Mouse (Mus musculus) macrophage (primary cell): ENCODE results near the gene Dtnbp1. TPM values are rescaled to one million over a fixed set of nuclear protein-coding genes. Genes with fewer than 3 reads are reported as not detected.
A peak's percentile ranks its signal among the peaks of the same experiment; 100 is the strongest.

Source experiments
- H3K27ac ChIP-seq: fragments of 350-480 bp; formaldehyde crosslinking; 2 replicates; pipeline ENCODE4 v1.9.0; 2021
- H3K36me3 ChIP-seq: fragments of 350-480 bp; formaldehyde crosslinking; 2 replicates; pipeline ENCODE4 v1.9.0; 2021; ENCODE audit errors: inconsistent target
- H3K4me3 ChIP-seq: fragments of 350-480 bp; formaldehyde crosslinking; 2 replicates; pipeline ENCODE4 v1.9.0; 2021; ENCODE audit errors: inconsistent target
- H3K79me2 ChIP-seq: fragments of 350-480 bp; formaldehyde crosslinking; 2 replicates; pipeline ENCODE4 v1.9.0; 2021; ENCODE audit errors: inconsistent target
- WGBS: methylation state at CpG from one replicate; pipeline ENCODE4 v1.1.7; 2026; ENCODE audit warnings: inconsistent platforms; ENCODE audit not compliant: missing documents; 5-methylcytosine and 5-hydroxymethylcytosine counted together
- polyA plus RNA-seq: library from polyadenylated mRNA; stranded (reverse); fragments of 250-400 nt; gene quantifications from 3 replicates; pipeline ENCODE4 v1.2.4, GENCODE M21; 2018; ENCODE audit warnings: inconsistent platforms
- total RNA-seq, 78 experiments: library from RNA; depleted of rRNA; stranded (reverse); fragments of 250-400 nt; gene quantifications; 1 replicate in 9 of 78; 2 replicates in 24 of 78; 3 replicates in 43 of 78; 4 replicates in 2 of 78; pipeline ENCODE4 v1.2.4; 2018; ENCODE audit warnings: inconsistent platforms in 56 of 78

Dtnbp1 gene
- total RNA-seq (2018; cell fraction: chromatin; rRNA removed), result 100 to 1,000 TPM in 19 of 26 experiments, 10 to 100 TPM in 7; 54.4 to 318 (median 136) TPM
- 100 to 1,000 TPM; 107 to 202 (median 147) TPM for total RNA-seq (2018; cell fraction: cytosol; rRNA removed)
- total RNA-seq (2018; cell fraction: nucleus; rRNA removed), result 100 to 1,000 TPM in 17 of 26 experiments, 10 to 100 TPM in 9; 53.3 to 191 (median 113) TPM
- 125 to 155 TPM (median 146 TPM) in 3 replicates for polyA plus RNA-seq

DNA sequence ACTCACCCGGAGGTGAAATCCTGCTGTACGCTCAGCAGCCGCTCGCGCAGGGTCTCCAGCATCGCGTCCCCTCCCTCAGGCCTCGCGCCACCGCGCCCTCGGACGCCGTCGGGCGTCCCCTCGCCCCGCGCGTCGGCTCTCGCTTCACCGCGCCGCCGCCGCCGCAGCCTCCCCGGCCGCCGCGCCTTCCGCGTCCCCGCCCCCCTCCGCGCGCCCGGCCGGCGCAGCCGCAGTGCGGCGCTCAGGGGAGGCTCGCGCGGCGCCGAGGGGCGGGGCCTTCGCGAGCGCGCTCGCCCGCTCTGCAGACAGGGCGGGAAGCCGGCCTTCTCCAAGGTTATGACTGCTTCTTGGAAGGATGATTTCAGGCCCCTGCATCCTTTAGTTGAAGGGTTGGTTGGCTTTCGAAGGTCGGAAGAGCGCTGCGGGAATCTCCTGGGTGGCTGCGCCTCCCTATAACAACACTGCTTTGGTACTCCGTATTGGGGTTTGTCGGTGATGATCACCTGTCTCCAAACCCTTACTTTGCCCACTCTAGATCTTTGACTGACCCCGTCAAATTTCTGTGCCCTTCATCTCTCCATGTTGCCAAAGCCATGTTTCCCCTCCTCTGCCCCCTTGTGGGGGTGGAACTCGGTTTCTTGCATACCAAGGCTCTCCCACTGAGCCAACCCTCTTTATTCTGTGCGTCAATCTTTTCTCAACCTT lies at the start of gene Dtnbp1:
Gene Dtnbp1, minus strand, starts transcription at position 237 of the 705 bp plus-strand sequence.
- Histone ChIP-seq H3K79me2 (peaks cover 46% of the 10 kb centered on the region), H3K27ac (peak within 1 kb of the TSS; percentile 86), H3K36me3 (peaks cover 11% of the 10 kb centered on the region; the same call in 1 of the 2 replicates), H3K4me3 (peak within 1 kb of the TSS; percentile 90)
- under 1% methylated on average over 67 of the region's 68 CpGs for WGBS

DNA sequence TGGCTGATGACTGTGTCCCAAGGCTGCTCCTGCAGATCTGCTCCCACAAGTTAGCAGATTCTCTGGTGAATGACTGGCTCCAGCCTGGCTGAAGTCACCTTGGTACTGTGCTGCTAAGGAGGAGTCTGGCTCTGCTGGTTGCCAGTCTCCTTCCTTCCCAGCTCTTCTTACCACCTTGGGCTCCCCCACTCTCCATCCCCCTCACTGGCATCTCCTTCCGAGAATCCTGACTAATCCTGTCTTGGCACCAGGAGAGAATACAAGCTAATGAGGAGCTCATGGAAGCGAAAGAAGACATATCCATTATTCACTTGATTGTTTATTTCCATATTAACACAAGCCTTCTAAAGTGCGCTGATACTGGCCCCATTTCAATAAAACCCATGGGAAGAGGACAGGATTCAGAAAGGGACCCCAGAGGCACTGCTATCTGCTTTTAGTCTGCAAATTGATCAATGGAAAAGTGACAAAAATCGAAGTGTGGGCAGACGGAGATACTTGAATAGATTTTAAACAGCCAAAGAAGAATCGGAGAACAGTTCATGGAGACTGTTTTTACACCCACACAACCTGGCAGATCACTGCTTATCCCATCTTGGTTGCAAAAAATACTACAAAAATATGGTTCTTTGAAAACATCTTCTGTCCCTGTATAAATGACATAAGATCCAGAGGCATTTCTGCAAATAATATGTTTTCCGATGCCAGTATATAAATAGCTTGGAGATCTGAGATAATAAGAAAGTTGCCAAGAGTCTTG lies 47.5 kb upstream of the Dtnbp1 start:
- no peak overlapping the region for H3K27ac ChIP-seq
- H3K4me3 ChIP-seq, result no peak overlapping the region
- H3K79me2 ChIP-seq, result no peaks in the 10 kb centered on the region
- H3K36me3 ChIP-seq, result no peaks in the 10 kb centered on the region
- WGBS, result 92% methylated on average over 7 of the region's 7 CpGs

DNA sequence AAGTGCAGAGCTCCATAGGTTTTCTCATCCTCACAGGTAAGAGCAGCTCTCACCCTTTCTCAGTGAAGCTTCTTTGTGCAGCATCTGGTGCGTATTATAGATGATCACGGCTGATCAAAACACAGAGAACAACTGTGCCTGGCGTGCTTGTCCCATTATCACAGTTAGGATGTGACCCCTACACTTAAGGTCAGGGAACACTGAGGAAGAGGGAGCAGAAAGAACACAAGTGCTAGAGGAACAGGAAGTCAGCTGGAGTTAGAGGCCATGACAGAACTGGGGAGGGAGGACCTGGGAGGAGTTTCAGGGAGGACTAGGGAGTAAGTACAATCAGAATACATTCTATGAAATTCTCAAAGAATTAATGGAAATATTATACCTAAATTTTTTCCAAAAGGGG lies 41.5 kb upstream of the Dtnbp1 start:
- H3K36me3 ChIP-seq, result no peaks in the 10 kb centered on the region
- no peaks in the 10 kb centered on the region for H3K79me2 ChIP-seq
- no peak overlapping the region for H3K4me3 ChIP-seq
- H3K27ac ChIP-seq, result no peak overlapping the region
- 100% methylated on average over 3 of the region's 3 CpGs for WGBS

DNA sequence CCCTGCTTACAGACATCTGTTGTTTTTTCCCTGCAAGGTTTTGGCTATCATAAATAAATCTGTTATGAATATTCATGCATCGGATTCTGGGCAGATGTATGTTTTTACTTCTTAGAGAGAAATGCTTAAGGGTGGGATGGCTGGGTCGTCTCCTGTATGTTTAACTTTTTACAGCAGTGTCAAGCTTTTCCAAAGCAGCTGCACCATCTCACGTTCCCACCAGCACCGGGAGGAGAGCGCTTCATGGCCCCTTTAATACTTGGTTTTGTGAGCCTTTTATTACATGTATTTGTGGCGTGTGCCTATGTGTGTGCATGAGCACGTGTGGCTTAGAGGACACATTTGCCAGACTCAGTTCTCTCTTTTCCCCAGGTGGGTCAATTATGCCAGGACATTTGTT lies 38.8 kb upstream of the Dtnbp1 start:
- no peaks in the 10 kb centered on the region for H3K79me2 ChIP-seq
- no peak overlapping the region for H3K4me3 ChIP-seq
- no peak overlapping the region for H3K27ac ChIP-seq
- H3K36me3 ChIP-seq, result no peaks in the 10 kb centered on the region
- 90% methylated on average over 7 of the region's 7 CpGs for WGBS

DNA sequence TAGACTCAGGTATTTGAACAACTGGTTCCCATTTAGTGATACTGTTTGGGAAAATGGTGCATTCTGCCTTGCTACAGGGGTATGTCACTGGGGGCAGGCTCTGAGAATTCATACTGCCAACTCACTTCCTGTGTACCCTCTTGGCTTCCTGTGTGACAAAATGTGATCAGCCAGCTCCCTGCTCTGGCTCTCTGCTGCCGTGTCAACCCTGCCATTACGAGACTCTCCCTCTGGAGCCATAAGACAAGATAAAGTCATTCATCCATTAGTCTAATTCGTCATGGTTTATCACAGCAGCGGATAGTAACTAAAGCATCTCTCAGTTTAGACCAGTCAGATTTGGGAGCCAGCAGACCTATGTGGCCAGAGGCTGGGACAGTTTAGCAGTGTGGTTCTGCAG lies 38.2 kb upstream of the Dtnbp1 start:
- H3K4me3 ChIP-seq, result no peak overlapping the region
- no peaks in the 10 kb centered on the region for H3K79me2 ChIP-seq
- no peak overlapping the region for H3K27ac ChIP-seq
- H3K36me3 ChIP-seq, result no peaks in the 10 kb centered on the region
- WGBS, result 74% methylated on average over 4 of the region's 4 CpGs

DNA sequence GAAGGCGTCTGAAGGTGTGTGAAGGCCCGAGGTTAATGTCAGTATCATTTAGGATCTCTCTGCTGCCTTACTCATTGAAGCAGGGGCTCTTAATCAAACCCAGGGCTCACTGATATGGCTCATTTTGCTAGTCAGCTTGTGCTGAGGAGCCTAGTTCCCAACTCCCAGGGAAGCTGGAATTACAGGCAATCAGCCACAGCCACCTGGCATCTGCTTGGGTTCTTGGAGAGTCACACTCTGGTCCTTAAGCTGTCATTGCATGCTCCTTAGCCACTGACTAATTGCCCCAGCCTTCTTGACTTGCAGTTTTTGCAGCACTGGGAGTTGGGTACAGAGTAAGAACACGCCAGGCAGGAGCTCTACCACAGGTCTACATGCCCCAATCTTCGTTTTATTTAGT lies 34.5 kb upstream of the Dtnbp1 start:
- no peaks in the 10 kb centered on the region for H3K36me3 ChIP-seq
- WGBS, result 97% methylated on average over 4 of the region's 4 CpGs

DNA sequence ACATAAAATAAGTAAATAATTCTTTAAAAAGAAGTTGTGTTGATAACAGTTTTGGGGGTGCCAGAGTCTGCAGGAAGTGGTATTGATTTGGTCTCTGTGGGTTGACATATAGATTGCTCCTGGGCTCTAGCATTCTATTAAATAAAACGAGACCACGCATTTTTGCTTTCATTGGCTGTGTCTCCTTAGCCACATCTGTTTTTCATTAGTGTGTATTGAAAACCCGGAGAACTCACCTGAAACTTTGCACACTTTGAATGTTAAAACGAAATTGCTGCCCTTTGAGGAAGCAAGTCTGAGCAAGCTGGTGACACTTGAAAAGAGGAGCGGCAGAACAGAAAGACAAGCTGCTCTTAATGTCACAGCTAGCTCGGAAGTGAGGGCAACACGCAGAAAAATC lies 32.8 kb upstream of the Dtnbp1 start:
- Histone ChIP-seq H3K27ac (no peak overlapping the region), H3K79me2 (no peaks in the 10 kb centered on the region), H3K4me3 (no peak overlapping the region), H3K36me3 (no peaks in the 10 kb centered on the region)
- 79% methylated on average over 7 of the region's 7 CpGs for WGBS

More for the DNA sequence above, 34.5 kb upstream of the Dtnbp1 start:
- Histone ChIP-seq H3K27ac (no peak overlapping the region), H3K79me2 (no peaks in the 10 kb centered on the region), H3K4me3 (no peak overlapping the region)

DNA sequence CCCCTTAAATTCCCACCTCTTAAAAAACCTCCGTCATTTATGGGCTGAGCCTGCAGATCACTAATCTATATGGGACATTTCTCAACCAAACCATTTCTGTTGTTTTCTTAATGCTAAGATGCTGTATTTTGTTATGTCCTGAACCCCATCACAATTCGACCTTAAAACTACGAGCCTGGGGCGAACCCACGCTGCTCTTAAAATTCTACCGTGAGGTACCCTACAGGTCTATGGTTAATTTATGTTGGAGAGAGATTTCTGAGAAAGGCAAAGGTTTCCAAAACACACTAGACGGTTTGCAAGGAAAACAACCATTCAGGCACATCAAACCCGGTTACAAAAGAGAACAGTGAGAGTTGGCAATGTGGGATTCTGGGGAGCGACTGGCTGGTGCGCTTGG lies 31.4 kb upstream of the Dtnbp1 start:
- WGBS, result 98% methylated on average over 10 of the region's 10 CpGs
- Histone ChIP-seq H3K4me3 (no peak overlapping the region), H3K79me2 (no peaks in the 10 kb centered on the region), H3K27ac (no peak overlapping the region), H3K36me3 (no peaks in the 10 kb centered on the region)

DNA sequence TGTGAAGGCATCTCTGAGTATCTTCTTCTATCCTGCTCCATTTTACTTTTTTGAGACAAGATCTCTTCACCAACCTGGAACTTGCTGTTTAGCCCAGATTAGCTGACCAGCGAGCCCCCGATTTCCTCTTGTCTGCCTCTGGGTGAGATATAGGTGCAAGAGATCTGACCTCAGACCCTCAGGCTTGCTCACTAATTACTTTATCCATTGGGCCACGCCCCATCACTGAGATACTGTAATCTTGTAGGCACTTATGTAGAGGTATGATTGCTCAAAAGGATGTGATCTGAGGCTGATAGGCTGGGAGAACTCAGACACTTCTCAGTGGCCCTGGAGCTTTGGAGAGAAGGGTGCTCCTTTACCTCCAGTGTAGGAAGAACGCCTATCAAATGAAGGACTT lies 30.5 kb upstream of the Dtnbp1 start:
- Histone ChIP-seq H3K36me3 (no peaks in the 10 kb centered on the region), H3K79me2 (no peaks in the 10 kb centered on the region), H3K4me3 (no peak overlapping the region), H3K27ac (no peak overlapping the region)
- 89% methylated on average over 4 of the region's 4 CpGs for WGBS

DNA sequence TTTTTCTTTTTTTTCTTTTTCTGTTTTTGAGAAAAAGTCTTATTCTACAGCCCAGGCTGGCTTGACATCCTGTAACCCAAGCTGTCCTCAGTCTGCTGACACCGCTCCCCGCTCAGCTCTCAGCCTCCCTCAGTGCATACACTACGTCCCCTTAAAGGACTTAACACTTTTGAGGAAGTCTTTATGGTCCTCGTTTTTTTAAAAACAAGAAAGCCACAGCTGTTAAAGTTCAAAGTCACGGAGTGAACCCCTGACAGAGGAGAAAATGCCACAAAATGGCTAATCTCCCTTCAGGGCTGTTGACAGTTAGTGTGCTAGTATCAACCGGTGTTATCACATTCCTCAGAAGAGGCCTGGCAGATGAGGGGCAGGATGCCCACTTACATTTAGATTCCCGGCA lies 29.8 kb upstream of the Dtnbp1 start:
- no peaks in the 10 kb centered on the region for H3K79me2 ChIP-seq
- 31% methylated on average over 7 of the region's 7 CpGs for WGBS
- no peaks in the 10 kb centered on the region for H3K36me3 ChIP-seq
- no peak overlapping the region for H3K4me3 ChIP-seq
- H3K27ac ChIP-seq, result peak overlapping the region; percentile 54

DNA sequence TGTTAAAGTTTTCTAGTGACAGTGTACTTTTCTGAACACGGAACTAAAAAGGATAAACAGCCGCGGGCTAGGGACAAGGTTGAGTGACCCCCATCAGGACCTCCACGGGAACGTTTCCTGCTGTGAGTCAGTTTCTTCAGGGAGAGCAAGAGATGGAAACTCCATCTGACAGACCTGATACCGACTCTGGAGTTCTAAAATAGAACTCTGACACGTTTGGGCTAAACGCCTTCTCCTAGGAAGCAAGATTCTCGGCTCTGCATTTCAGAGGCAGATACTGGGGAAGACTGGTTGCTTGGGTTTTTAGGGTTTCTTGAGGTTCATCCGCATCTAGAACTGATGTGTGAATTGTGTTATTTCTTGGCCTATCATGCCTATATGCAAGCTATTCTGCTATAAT lies 29.4 kb upstream of the Dtnbp1 start:
- Histone ChIP-seq H3K79me2 (no peaks in the 10 kb centered on the region), H3K27ac (peak overlapping the region; percentile 54)
- WGBS, result 49% methylated on average over 10 of the region's 10 CpGs

DNA sequence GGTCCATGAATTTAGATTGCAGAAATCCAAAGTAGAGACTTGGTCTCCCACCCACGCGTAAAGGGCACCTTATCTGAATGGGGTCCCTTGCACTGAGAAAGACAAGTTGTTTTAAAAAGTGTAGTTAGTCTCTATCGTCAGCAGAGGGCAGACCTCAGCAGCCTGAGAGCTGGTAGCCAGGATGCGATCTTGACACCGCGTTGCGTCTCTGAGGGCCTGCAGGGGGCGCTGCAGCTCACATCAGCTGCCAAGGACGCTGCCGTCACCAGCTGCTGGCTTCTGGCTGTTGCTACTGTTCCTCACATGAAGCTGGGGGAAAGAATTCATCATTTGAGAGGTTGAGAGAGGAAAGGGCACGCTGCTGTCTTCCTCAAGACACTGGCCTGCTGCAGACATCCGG lies 28.9 kb upstream of the Dtnbp1 start:
- H3K36me3 ChIP-seq, result no peaks in the 10 kb centered on the region
- H3K4me3 ChIP-seq, result no peak overlapping the region
- WGBS, result 9% methylated on average over 12 of the region's 12 CpGs
- peak overlapping the region; percentile 54 for H3K27ac ChIP-seq
- no peaks in the 10 kb centered on the region for H3K79me2 ChIP-seq

More for the DNA sequence above, 29.4 kb upstream of the Dtnbp1 start:
- Histone ChIP-seq H3K36me3 (no peaks in the 10 kb centered on the region), H3K4me3 (no peak overlapping the region)

DNA sequence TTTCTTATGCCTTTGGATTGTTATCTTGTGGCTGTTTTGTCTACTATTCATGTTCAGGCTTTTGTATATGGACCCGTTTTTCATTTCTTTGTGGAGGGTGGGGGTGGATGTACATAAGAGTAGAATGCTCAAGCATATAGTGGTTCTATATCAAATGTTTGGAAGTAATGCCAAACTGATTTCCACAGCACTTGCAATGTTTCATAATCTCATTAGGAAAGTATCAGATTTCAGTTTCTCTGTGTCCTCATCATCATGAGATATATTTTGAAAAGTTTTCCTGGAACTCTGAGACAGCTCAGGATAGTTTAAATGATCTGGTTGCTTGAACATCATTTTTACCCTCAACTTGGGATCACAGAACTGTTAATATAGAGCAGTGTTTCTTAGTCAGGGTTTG lies 27.8 kb upstream of the Dtnbp1 start:
- 67% methylated on average over 1 of the region's 1 CpGs for WGBS
- H3K27ac ChIP-seq, result no peak overlapping the region
- H3K4me3 ChIP-seq, result no peak overlapping the region
- H3K79me2 ChIP-seq, result no peaks in the 10 kb centered on the region
- no peaks in the 10 kb centered on the region for H3K36me3 ChIP-seq

DNA sequence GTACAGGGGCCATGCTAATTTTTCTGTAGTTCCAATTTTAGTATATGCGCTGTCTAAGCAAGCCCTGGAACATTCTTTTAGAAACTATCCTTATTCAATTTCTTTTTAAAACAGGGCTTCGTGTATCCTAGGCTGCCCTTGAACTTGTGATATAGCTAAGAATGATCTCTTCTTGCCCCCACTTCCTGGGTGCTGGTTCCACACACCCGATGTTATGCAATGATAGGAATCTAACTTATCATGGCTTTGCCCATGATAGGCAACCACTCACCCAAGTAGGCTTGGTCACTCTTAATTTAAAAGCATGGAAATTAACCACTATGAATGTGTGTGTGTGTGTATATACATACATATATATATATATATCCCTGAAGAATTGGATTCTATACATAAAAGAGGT lies 24.3 kb upstream of the Dtnbp1 start:
- Histone ChIP-seq H3K79me2 (no peaks in the 10 kb centered on the region), H3K27ac (no peak overlapping the region), H3K4me3 (no peak overlapping the region), H3K36me3 (no peaks in the 10 kb centered on the region)
- 85% methylated on average over 3 of the region's 3 CpGs for WGBS

DNA sequence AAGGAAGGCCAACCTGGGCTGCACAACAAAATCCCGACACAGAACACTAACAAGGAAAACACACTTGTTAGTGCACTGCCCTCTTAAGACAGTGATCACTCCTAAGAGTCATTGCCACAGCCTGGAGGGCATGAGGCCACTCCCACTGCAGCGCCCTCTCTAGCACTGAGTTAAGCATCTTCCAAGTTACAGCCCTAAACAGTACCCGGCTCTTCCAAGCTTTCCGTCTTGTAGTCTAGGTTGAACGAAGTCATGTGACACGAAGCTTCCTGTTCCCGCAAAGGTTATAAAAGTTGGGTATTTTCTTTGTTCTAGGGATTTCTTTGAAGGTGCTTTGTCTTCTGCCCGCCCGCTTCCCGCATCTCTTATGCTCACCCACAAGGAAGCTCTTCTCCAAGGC lies 22.9 kb upstream of the Dtnbp1 start:
- Histone ChIP-seq H3K4me3 (no peak overlapping the region), H3K27ac (no peak overlapping the region), H3K36me3 (no peaks in the 10 kb centered on the region), H3K79me2 (no peaks in the 10 kb centered on the region)
- WGBS, result 93% methylated on average over 10 of the region's 10 CpGs
